Mouse (Mus musculus) lung, postnatal 0 days (tissue): ENCODE results near the gene Pgf.

Source experiments
- CTCF ChIP-seq: IDR thresholded peaks from 2 replicates; pipeline ENCODE4 v1.5.1; 2016; ENCODE audit warnings: antibody characterized with exemption, mild to moderate bottlenecking
- EP300 ChIP-seq: IDR thresholded peaks from 2 replicates; pipeline ENCODE4 v1.6.1; 2016; ENCODE audit warnings: antibody characterized with exemption, mild to moderate bottlenecking, control low read depth

DNA sequence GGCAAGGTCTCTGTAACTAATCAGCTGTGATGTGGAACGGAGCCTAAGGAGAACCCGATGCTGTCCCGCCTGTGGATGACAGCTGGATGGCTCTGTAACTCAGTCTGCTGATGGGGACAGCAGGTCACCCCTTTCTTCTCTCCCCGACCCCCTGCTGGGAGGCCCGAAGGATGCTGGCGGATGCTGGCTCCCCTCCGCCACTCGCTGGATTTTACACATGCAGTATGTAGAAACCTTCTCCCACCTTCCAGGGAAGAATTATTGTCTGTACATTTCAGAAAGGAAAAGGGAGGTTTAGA, 4.7 kb upstream of the Pgf start:
- TF ChIP-seq CTCF (no peak), EP300 (no peak)
